Mouse (Mus musculus) cerebellum, adult 2 months (tissue): ENCODE data around the gene Mcrip2.

Experiments used
- CTCF ChIP-seq: fragments of 200-500 bp; IDR thresholded peaks from 2 replicates; pipeline ENCODE4 v1.5.1; 2011; ENCODE audit warnings: low read depth, mild to moderate bottlenecking, control low read depth, low read length, moderate library complexity, borderline replicate concordance; ENCODE audit not compliant: insufficient read depth
- POLR2A ChIP-seq: fragments of 200-500 bp; IDR thresholded peaks from 2 replicates; pipeline ENCODE4 v1.6.1; 2011; ENCODE audit warnings: low read length, control low read depth, borderline replicate concordance; ENCODE audit not compliant: insufficient read depth

DNA sequence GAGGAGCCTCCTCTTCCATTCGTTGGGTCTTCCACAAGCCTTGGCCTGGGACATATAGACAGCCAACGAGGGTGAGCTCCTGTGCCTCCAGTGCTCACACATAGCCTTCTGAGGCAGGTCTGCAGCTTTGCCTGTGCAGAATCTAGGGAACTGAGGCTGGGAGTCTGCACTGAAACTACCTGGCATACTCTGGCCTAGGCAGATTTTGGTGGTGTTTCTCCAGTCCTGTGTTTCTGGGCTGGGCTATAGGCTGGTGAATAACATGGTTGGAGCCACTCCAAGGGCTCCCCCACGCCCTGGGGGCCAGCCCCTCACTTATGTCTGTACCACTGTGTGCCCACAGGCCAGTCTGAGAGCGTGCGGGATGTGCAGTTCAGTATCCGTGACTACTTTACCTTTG is 43.3 kb downstream of the Mcrip2 start:
- TF ChIP-seq CTCF (no peak), POLR2A (no peak)
